Mouse (Mus musculus) CH12.LX (cell line): Measurements from ENCODE around the gene B3galt2. TPM values are rescaled to one million over a fixed set of nuclear protein-coding genes. Genes with fewer than 3 reads are reported as not detected.

Source experiments
- DNase-seq: peaks from one replicate; pipeline ENCODE4 v3.0.0-alpha.2; 2013; ENCODE audit errors: extremely low read depth
- H3K27ac ChIP-seq: 2 replicates; pipeline ENCODE4 v1.5.1; 2012; ENCODE audit warnings: low read depth, mild to moderate bottlenecking, control low read depth, moderate library complexity; ENCODE audit not compliant: insufficient read depth
- H3K27me3 ChIP-seq: replicated peaks from 2 replicates; pipeline ENCODE3; 2012; ENCODE audit warnings: inconsistent platforms
- H3K36me3 ChIP-seq, 2 experiments: replicated peaks in 1 of 2; 2 replicates each; pipeline versions ENCODE3 to v1.6.1; 2012; ENCODE audit warnings: inconsistent platforms in 1 of 2, low read length in 1 of 2, mild to moderate bottlenecking in 1 of 2, mixed read lengths in 1 of 2, moderate library complexity in 1 of 2; ENCODE audit not compliant: control insufficient read depth in 1 of 2, insufficient read depth in 1 of 2
- H3K4me1 ChIP-seq, 2 experiments: 2 replicates each; pipeline ENCODE4 v1.6.1; 2012; ENCODE audit warnings: inconsistent platforms in 1 of 2, moderate library complexity in 1 of 2; ENCODE audit not compliant: insufficient read depth in 2 of 2, control insufficient read depth in 1 of 2
- H3K4me2 ChIP-seq: 2 replicates; pipeline ENCODE4 v1.6.1; 2012; ENCODE audit warnings: low read depth, mild to moderate bottlenecking, control low read depth; ENCODE audit not compliant: poor library complexity, insufficient read depth, severe bottlenecking
- H3K4me3 ChIP-seq, 3 experiments: fragments of 150-350 bp in 1 of 3; sonication (generic) in 1 of 3; replicated peaks in 1 of 3; 2 replicates each; pipeline versions ENCODE3 to v1.5.1; 2011 to 2012; ENCODE audit warnings: low read depth in 2 of 3, low read length in 2 of 3, mild to moderate bottlenecking in 2 of 3, moderate library complexity in 2 of 3, control low read depth in 1 of 3, improper control_type of control experiment in 1 of 3, inconsistent platforms in 1 of 3, mixed read lengths in 1 of 3; ENCODE audit not compliant: poor library complexity in 1 of 3
- H3K79me2 ChIP-seq: replicated peaks from 2 replicates; pipeline ENCODE4 v1.6.1; 2012; ENCODE audit warnings: mild to moderate bottlenecking, moderate library complexity; ENCODE audit not compliant: control insufficient read depth, poor library complexity, insufficient read depth, severe bottlenecking; ENCODE audit errors: extremely low read depth
- H3K9ac ChIP-seq: 2 replicates; pipeline ENCODE4 v1.6.1; 2012; ENCODE audit warnings: low read depth, mild to moderate bottlenecking, control low read depth, moderate library complexity; ENCODE audit not compliant: insufficient read depth
- H3K9me3 ChIP-seq: replicated peaks from 2 replicates; pipeline ENCODE3; 2012; ENCODE audit warnings: low read length, inconsistent platforms, mixed read lengths
- CHD2 ChIP-seq: IDR thresholded peaks from 2 replicates; pipeline ENCODE4 v1.6.1; 2011; ENCODE audit warnings: low read length, improper control_type of control experiment
- E2F4 ChIP-seq: IDR thresholded peaks from 2 replicates; pipeline ENCODE4 v1.6.1; 2011; ENCODE audit warnings: low read depth, low read length, improper control_type of control experiment; ENCODE audit not compliant: insufficient replicate concordance
- EP300 ChIP-seq: IDR thresholded peaks from 2 replicates; pipeline ENCODE4 v1.6.1; 2011; ENCODE audit warnings: low read length, improper control_type of control experiment
- JUN ChIP-seq: IDR thresholded peaks from 2 replicates; pipeline ENCODE4 v1.6.1; 2011; ENCODE audit warnings: low read depth, mild to moderate bottlenecking, low read length, improper control_type of control experiment, moderate library complexity; ENCODE audit not compliant: insufficient read depth
- KAT2A ChIP-seq: IDR thresholded peaks from 2 replicates; pipeline ENCODE4 v1.6.1; 2012; ENCODE audit warnings: low read length, improper control_type of control experiment, inconsistent platforms; ENCODE audit not compliant: insufficient replicate concordance
- MAX ChIP-seq: IDR thresholded peaks from 2 replicates; pipeline ENCODE4 v1.6.1; 2011; ENCODE audit warnings: low read length, improper control_type of control experiment
- MAZ ChIP-seq: IDR thresholded peaks from 2 replicates; pipeline ENCODE4 v1.6.1; 2012; ENCODE audit warnings: low read depth, mild to moderate bottlenecking, inconsistent platforms, low read length, improper control_type of control experiment, moderate library complexity
- MXI1 ChIP-seq: IDR thresholded peaks from 2 replicates; pipeline ENCODE4 v1.6.1; 2011; ENCODE audit warnings: mild to moderate bottlenecking, low read depth, low read length, improper control_type of control experiment
- PAX5 ChIP-seq: IDR thresholded peaks from 2 replicates; pipeline ENCODE4 v1.6.1; 2012; ENCODE audit warnings: low read length, inconsistent platforms, mixed read lengths
- RAD21 ChIP-seq: IDR thresholded peaks from 2 replicates; pipeline ENCODE4 v1.6.1; 2011; ENCODE audit warnings: low read depth, mild to moderate bottlenecking, low read length, improper control_type of control experiment, moderate library complexity
- RCOR1 ChIP-seq: conservative IDR thresholded peaks from 2 replicates; pipeline ENCODE4 v1.6.1; 2012; ENCODE audit warnings: low read depth, mild to moderate bottlenecking, inconsistent platforms, low read length, improper control_type of control experiment
- UBTF ChIP-seq: IDR thresholded peaks from 2 replicates; pipeline ENCODE4 v1.6.1; 2012; ENCODE audit warnings: low read depth, mild to moderate bottlenecking, inconsistent platforms, low read length, improper control_type of control experiment, moderate library complexity
- USF1 ChIP-seq: IDR thresholded peaks from 2 replicates; pipeline ENCODE4 v1.6.1; 2014; ENCODE audit warnings: low read depth, mild to moderate bottlenecking, inconsistent platforms, low read length, improper control_type of control experiment
- ZMIZ1 ChIP-seq: IDR thresholded peaks from 2 replicates; pipeline ENCODE4 v1.6.1; 2012; ENCODE audit warnings: low read depth, mild to moderate bottlenecking, inconsistent platforms, low read length, improper control_type of control experiment
- ZNF384 ChIP-seq: IDR thresholded peaks from 2 replicates; pipeline ENCODE4 v1.6.1; 2012; ENCODE audit warnings: low read depth, low read length, improper control_type of control experiment, inconsistent platforms
- dilution Hi-C: fragments of 300-500 bp; cut with MboI; formaldehyde crosslinking; loops from 2 replicates; pipeline ENCODE4 v1.14.3; 2020; ENCODE audit warnings: low sequenced_read_pairs; ENCODE audit not compliant: extremely low pct_unique_long_range_greater_than_20kb, extremely low pct_ligation_motif_present
- in situ Hi-C: fragments of 300-500 bp; cut with MboI; formaldehyde crosslinking; loops from 3 replicates; pipeline ENCODE4 v1.14.3; 2019; ENCODE audit warnings: low sequenced_read_pairs, low pct_ligation_motif_present, low pct_unique_long_range_greater_than_20kb, mixed read lengths
- polyA plus RNA-seq: library from polyadenylated mRNA; unstranded; fragments of >175 nt; gene quantifications from 2 replicates; pipeline ENCODE4 v1.2.1, GENCODE M21; 2012; ENCODE audit warnings: low read depth; ENCODE audit not compliant: insufficient read length
- total RNA-seq, 2 experiments: library from RNA; depleted of rRNA; stranded (reverse); fragments of 300-350 nt in 1 of 2; fragments of >200 nt in 1 of 2; gene quantifications; 2 replicates each; pipeline ENCODE4 v1.2.3; 2012 to 2014

B3galt2 gene
- total and polyA plus RNA-seq, 3 experiments, result 0.04 TPM; not detected in 2

- H3K4me1 ChIP-seq, result no peaks in the 10 kb centered on the region
- dilution Hi-C loops, result no loop called here
- no peak for DNase-seq
- H3K27ac ChIP-seq, result no peak overlapping the region
- H3K79me2 ChIP-seq, result no peaks in the 10 kb centered on the region
- H3K27me3 ChIP-seq, result no peaks in the 10 kb centered on the region
- H3K9ac ChIP-seq, result no peak overlapping the region
- no peaks in the 10 kb centered on the region for H3K9me3 ChIP-seq
- H3K36me3 ChIP-seq, result peaks cover 9 to 43% of the 10 kb centered on the region in 2 experiments
- H3K4me3 ChIP-seq, result no peak overlapping the region
- TF ChIP-seq CHD2 (no peak), RAD21 (no peak)
- no peak overlapping the region for H3K4me2 ChIP-seq
- in situ Hi-C loops, result no loop called here
Observed at GRCm38 (mm10) chr1:143612901-143613300, 27.6 kb upstream of the B3galt2 start.

DNA sequence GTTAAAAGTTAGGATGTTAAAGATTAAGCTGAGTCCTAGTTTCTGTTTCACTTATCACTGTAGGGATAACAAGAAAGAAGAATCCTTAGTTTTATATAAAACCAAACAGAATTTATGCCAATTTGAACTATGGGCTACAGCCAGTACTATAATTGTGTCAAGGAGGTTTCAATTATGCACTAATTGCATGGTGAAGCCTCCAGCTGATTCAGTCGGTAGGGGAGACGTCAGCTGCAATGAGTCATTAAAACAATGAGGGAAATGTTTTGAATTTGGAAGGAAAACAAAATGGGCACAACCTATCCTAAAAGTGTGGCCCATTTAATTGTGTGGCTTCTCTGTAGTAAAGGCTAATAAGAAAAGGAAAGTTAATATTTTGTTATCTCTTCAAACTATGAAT is 20.7 kb upstream of the B3galt2 start:
- no peak overlapping the region for H3K4me3 ChIP-seq
- dilution Hi-C loops (no loop called here), in situ Hi-C loops (no loop called here)

DNA sequence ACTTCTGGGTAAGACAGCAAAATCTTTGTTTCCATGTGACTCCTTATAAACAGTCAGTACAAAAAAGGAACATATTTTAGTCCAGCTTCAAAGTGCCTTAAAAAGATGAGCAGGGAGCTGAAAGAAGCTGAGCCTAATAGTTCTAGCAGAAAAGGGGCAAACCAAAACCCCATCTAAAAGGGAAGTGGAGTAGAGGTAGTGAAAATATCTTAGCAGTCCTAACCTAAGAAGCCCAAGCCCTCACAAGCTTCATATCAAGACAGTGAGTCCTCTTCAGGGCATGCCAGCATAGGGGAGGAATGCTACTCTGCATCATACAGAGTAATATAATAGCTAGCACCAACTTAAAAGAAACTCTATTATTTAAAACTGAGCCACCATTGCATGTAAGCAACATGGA is 18.5 kb upstream of the B3galt2 start:
- H3K36me3 ChIP-seq, result peaks cover 15 to 39% of the 10 kb centered on the region in 2 experiments
- no peak overlapping the region for H3K4me3 ChIP-seq
- peaks cover 0 to 5% of the 10 kb centered on the region in 2 experiments; a peak in 1 of 4 replicates for H3K4me1 ChIP-seq
- H3K4me2 ChIP-seq, result no peak overlapping the region
- DNase-seq, result no peak
- in situ Hi-C loops, result no loop called here
- no peaks in the 10 kb centered on the region for H3K9me3 ChIP-seq
- no peak overlapping the region for H3K9ac ChIP-seq
- no peaks in the 10 kb centered on the region for H3K79me2 ChIP-seq
- H3K27me3 ChIP-seq, result no peaks in the 10 kb centered on the region
- H3K27ac ChIP-seq, result no peak overlapping the region
- TF ChIP-seq EP300 (no peak), MAX (no peak)
- dilution Hi-C loops, result no loop called here

More for the DNA sequence above, 20.7 kb upstream of the B3galt2 start:
- no peak overlapping the region for H3K9ac ChIP-seq
- H3K9me3 ChIP-seq, result no peaks in the 10 kb centered on the region
- H3K27me3 ChIP-seq, result no peaks in the 10 kb centered on the region
- peaks cover 0 to 5% of the 10 kb centered on the region in 2 experiments; a peak in 1 of 4 replicates for H3K4me1 ChIP-seq
- TF ChIP-seq JUN (no peak), E2F4 (no peak), KAT2A (no peak), PAX5 (no peak), MXI1 (no peak), EP300 (no peak), USF1 (no peak), RAD21 (no peak), MAZ (no peak), UBTF (no peak), MAX (no peak), ZNF384 (no peak), ZMIZ1 (no peak), RCOR1 (no peak)
- H3K27ac ChIP-seq, result no peak overlapping the region
- H3K4me2 ChIP-seq, result no peak overlapping the region
- no peaks in the 10 kb centered on the region for H3K79me2 ChIP-seq
- DNase-seq, result no peak
- peaks cover 7 to 29% of the 10 kb centered on the region in 2 experiments for H3K36me3 ChIP-seq
